Mouse (Mus musculus) NIH3T3 (cell line): ENCODE data around the gene Hoxc11.
A peak's percentile ranks its signal among the peaks of the same experiment; 100 is the strongest.

Source experiments
- DNase-seq: peaks from one replicate; pipeline ENCODE4 v3.0.0-alpha.2; 2012; ENCODE audit warnings: low read depth

Hoxc11 gene

DNA sequence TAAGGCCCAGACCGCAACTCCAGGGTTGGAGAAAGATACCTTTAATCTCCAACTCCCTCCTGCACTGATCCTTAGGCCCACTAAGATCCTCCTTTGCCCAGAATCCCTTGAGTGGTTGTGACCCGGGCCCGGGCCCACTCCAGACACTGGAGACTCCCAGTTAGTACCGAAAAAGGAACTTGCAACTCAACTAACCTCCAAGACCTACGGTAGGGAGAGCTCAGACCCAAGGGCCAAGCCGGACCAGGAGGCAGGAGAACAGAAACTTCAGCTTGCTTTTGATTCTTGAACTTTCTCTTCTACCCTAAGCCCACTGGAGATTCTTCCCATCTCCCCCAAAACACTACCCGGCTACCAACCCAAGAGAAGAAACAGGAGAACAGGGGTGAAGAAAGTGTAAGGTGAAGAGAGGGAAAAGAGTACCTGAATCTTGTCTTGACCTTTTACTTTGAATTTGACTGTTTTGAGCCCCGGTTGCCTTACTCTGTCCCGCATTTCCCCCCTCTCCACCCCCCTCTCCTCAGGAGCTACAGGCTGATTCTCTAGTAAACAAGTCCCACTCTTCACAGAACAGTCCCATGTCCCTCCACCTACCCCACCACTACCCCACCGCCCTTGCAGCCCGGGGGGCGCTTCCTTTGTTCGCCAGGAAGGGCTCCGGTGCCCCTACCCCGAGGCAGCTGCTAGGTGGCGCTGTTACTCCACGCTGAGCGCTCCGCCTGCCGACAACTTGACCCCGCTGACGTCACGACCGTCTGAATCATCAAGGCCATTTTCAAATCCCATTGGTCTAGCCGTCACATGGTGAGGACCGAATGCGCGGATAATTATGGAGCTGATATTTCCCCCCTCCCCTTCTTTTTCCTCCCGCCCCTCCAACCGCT lies 11.9 kb downstream of the Hoxc11 start:
- DNase-seq = no peak

DNA sequence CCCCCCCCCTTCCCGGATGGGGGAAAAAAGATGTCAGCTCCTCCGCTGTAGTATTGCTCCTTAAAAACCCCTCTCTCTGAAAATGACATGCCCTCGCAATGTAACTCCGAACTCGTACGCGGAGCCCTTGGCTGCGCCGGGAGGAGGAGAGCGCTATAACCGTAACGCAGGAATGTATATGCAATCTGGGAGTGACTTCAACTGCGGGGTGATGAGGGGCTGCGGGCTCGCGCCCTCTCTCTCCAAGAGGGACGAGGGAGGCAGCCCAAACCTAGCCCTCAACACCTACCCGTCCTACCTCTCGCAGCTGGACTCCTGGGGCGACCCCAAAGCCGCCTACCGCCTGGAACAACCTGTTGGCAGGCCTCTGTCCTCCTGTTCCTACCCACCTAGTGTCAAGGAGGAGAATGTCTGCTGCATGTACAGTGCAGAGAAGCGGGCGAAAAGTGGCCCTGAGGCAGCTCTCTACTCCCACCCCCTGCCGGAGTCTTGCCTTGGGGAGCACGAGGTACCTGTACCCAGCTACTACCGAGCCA lies 12.6 kb downstream of the Hoxc11 start, which contains the start of gene Hoxc10:
Gene Hoxc10 (plus strand): TSS at position 21 of the 536 bp plus-strand sequence.
- DNase-seq = no peak

DNA sequence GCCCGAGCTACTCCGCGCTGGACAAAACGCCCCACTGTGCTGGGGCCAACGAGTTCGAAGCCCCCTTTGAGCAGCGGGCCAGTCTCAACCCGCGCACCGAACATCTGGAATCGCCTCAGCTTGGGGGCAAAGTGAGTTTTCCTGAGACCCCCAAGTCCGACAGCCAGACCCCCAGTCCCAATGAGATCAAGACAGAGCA lies 13.0 kb downstream of the Hoxc11 start, which contains the start of gene Hoxc5:
Gene Hoxc5 (plus strand): TSS at position 132 of the 199 bp plus-strand sequence.
- DNase-seq = no peak

DNA sequence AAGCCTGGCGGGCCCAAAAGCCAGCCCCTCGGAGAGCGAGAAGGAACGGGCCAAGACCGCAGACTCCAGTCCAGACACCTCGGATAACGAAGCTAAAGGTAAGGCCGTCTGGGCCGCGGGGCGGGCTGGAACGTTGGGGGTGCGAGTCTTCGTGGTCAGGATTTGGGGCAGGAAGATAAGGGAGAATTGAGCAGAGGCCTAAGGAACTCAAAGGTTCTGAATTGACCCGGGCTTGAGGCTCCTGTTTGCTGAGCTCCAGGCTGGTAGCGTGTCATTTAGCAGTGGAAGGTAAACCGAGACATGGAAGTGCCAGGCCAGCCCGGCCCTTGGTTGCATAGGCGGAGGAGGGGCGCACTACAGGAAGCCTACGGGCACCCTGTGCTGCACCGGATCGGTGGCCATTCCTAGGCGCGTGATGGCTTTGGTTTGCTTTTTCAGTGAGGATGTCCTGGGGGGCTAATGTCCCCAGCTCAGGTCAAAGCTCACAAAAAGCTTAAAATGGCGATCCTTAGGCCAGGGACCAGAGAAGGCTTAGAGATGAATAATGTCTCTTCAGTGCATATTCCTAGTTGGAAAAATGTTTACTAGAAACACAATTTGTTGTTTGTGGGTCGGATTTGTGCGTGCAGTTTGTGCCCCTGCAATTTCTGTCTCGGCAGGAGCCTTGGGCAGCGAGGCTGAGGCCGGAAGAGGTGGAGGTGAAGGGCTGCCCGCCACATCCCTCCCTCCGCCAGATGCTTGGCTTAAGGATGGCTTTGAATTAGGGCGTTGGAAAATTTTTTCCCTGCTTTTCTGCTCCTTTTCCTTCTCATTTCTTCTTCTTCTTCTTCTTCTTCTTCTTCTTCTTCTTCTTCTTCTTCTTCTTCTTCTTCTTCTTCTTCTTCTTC lies 13.5 kb downstream of the Hoxc11 start:
- DNase-seq = no peak

DNA sequence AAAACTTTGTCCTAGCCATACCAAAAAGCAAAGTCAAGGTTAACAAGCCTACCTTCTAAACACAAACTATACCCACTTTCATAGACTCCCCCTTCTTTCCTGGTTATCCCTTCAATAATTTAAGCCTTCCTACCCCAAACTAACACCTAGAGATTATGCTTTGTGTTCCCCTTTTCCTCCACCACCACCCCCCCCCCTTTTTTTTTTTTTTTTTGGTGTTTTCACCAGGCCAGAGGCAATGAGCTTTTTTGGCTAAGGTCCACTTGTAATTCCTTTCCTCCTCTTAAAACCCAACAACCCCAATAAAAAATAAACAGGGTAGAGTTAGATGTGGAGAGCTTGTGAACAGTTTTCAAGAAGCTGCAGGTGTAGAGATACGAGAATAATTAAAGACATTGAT lies 15.1 kb downstream of the Hoxc11 start:
- DNase-seq = no peak

DNA sequence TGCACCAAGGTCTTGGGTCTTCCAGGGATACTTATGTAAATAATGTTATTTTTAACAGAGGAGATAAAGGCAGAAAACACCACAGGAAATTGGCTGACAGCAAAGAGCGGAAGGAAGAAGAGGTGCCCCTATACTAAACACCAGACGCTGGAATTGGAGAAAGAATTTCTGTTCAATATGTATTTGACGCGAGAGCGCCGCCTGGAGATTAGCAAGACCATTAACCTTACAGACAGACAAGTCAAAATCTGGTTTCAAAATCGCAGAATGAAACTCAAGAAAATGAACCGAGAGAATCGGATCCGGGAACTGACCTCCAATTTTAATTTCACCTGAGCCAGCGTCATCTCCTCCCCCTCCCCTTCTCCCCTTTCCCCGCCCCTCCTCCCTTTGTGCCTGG lies 16.5 kb downstream of the Hoxc11 start:
- DNase-seq = peak; percentile 86

DNA sequence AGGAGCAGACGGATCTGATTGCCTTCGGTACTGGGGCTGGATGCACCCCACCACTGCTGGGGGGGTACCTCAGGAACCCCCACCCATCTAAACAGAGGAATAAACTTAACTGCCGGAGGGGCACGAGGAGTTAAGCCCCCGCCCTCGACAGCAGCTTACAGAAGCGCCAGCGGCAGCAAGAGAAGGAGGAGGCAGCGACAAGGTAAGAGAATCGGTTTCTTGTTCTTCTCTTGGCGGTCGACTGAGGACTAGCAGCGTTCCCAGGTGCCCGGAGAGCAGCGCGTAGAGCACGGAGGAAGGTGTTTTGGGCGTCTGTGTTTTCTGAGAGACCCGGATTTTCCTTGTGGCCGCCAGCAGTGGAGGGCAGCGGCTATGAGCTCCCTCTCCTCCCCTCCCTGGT lies 18.0 kb downstream of the Hoxc11 start:
- no peak for DNase-seq

DNA sequence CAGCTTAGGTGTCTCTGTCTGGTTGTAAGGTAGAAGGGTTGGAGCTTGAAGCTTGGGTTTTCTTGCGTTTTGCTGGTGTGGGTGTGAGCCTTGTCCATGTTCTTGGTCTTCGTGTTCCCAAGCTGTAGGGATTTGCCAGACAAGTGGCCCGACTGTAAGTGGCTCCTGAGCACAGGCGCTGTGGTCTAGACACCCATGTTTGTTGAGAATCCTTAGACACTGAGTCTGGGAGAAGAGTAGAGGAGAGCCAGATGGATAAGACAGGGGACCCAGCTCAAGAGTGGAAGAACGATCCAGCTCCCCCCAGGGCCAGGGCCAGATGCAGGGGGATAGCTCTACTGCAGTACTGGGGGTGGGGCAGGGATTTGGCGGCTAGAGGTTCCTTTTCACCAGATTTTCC lies 18.5 kb downstream of the Hoxc11 start:
- DNase-seq = no peak

DNA sequence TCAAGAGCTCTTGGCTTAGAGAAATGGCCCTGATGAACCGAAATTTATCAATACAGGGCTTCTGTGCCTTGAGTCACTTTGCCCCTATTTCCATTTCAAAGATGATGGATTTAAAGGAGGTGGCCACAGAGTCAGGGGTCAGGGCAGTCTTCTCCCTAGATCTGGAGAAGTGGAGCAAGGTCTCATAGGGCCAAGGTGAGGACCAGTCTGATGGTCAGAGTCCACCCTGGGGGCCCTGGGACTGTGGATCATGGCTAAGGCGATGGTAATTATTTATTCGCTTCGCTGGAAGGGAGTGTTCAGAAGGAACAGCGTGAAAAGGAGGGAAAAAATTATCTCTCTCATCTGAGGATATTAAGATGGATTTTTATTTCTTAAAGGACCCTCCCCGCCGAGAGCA lies 20.8 kb downstream of the Hoxc11 start:
- DNase-seq = no peak

DNA sequence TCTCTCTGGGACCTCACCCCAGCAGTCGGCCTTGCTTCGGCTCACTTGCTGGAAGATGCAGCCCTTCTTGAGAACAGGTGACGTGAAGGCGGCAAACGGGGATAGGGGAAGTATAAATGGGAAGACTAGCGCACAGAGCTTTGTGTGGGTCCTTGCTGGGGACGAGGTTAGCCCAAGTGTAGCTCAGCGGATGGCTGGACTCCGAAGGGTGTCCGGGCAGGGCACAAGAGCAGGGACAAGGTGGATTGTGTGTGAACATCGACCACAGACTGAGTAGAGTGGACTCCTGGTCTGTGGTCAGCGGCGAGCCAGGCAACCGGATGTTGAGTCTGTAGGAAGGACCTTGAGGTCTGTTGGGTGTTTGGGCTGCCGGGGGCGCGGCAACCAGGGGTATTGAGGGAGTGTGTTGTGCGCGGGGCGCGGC lies 21.5 kb downstream of the Hoxc11 start:
- no peak for DNase-seq

DNA sequence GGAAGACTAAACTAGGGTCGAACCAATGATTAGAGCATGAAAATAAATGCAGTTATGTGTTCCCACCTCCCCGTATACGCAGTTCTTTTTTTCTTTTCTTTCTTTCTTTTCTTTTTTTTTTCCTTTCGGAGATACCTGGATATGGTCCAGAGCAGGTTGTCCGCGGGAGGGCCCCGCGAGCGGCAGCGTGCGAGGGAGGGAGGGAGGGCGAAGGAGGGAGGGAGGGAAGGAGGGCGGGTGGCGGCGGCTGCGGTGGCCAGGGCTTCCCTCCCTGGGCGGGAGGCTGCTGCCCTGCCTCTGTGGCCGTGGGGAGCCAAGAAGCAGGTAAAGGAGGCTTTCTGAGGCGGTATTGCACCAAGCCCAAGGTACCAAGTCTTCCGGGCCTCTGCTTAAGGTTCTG lies 21.9 kb downstream of the Hoxc11 start, which contains the start of gene Hoxc9:
Gene Hoxc9 (plus strand): TSS at position 269 of the 400 bp plus-strand sequence.
- DNase-seq = no peak

DNA sequence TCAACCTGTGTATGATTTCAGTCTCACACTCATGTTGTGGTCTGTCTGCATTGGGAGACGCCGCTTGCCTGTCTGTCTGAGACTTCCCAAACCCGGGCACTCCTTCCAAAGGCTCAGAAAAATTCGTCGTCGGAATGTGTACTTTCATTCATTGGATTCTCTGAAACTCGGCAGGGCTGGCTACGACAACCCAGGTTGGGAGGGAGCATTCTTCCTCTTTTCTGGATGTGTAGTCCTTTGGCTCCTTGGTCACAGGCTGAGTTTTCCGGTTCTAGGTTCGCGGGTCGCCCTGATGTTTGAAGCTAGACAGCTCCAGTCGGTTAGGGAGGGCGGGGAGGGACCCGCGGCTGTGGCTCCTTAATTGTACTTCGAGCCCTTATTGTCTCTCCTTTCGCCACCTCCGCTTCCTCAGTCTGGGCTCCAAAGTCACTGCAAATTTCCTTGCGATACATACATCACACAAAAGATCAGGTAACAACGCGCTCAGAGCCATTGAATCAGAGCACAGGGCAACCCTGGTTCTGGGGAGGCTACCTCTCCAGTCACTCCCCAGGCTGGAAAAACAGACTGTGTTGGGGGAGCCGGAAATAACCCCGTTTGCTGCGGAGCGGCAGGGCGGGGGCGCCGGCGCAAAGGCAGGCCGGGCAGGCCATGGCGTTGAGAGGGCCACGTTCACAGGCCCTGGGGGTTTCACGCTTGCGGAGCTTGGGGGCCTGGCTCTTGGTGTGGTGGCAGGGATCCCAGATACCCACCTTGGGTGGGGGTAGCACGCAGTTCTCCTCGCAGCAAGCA lies 22.6 kb downstream of the Hoxc11 start:
- DNase-seq = no peak

DNA sequence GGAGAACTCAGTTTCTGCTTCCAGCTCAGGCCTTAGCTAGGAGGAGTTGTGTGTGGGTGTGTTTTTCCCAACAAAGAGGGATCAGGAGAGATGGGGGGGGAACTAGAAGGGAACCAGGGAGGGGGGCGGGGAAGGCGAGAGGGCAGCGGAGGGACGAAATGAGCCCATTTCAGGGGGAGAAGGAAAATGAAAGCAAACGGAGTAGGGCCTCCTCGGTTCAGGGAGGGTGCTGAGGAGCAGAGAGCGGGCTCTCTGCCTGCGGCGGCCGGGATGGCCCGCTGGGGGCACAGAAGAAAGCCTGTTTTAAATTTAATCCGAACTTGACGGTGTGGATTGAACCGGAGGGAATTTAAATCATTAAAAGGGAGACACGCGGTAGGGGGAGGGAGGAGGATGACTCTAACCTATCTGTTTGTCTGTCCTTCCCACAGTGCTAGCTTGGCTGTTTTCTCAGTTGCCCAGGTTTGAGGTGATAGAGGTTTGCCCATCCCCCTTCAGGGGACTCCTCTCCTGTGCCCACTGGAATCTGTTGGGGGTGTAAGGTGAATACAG lies 23.3 kb downstream of the Hoxc11 start:
- DNase-seq = no peak

DNA sequence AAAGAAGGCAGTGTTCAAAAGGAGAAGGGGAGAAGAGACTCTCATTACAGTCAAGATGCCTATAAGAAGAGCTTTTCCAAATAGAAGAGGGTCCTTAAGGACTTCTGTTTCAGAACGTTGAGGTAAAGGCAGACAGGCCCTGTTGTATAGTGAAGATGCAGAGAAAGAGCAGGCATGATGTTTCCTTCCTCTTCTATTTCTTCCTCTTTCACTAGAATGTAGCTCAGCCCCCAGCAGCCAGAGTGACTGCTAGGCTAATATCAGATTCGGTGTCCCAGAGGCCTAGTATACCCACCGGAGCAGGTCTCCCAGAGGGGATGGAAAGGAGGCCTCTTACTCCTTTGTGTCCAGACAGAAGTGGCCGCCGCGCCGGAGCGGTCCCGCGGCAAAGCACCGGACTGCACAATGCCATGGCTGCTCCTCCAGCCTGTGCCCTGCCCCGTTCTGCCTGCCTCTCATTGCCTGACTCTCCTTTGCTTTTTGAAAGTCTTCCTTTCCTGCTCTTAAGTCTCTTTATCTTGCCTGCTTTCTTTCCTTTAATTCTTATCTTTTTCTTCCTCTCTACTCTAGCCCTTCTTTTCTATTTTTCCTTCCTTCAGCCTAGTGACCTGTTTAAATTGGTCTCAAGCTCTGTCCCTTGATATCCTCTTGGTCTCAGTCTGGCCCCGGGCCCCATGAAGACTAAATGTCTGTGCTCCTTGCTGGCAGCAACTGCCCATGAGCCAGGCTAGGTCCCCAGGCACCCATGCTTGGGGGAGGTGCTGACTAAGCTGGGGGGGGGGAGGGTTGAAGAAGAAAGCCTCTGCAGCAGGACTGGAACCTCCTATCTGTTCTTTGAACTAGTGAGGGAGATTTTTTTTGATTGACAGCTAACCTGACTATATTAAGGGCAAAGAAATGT lies 24.6 kb downstream of the Hoxc11 start:
- DNase-seq = no peak

DNA sequence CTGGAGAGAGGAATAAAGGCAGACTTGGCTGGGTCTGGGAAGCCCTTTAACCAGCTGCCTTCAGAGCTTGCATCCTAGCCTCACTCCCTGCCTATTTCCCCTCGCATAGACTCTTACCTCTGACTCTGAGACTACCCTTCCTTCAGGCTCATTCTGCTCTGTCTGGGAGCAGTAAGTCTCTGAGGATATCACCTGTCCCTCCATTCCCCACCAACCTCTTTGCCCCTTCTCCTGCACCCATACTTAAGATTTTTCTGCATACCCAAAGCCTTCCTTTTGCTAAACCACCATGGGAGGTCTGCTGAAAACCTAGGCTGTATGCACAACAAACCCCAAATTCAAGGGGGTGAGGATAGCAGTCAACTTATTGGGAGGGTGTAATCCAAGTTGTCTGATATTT lies 25.7 kb downstream of the Hoxc11 start:
- no peak for DNase-seq

DNA sequence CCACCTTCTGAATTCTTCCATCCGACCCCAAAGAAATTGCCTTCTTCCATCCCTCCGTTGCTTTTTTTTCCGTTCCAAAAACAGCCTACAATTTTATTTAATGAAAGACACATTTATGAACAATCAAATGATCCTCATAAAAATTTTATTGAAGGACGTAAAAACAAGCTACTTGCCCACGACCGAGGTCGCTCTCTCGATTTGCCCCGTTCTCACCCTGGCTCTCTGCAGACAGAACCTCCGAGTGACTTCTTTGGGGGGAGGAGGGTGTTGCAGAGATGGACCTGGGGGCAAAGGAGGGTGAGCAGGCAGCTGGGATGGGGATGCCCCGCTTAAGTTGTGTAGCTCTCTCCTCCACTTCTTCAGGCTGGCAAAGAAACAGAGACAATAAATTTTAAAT lies 26.1 kb downstream of the Hoxc11 start:
- DNase-seq = no peak

DNA sequence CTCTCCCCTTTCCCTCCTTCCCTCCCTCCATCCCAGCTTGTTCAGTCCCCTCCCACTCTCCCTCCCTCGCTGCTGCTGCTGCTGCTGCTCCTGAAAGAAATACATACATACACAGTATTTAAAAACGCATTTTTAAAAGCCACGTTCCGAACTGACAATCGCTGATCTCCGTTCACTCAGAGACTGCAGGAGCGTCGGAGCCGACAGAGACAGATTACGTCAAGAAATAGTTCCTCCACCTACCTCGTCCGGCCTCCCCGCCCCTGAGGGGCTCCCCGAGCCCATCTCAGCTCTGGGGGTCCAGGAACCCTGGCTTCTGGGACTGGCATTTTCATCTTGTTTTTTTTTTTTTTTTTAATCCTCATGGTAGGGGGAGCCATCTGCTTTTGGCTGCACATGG lies 26.7 kb downstream of the Hoxc11 start:
- DNase-seq = peak; percentile 22

DNA sequence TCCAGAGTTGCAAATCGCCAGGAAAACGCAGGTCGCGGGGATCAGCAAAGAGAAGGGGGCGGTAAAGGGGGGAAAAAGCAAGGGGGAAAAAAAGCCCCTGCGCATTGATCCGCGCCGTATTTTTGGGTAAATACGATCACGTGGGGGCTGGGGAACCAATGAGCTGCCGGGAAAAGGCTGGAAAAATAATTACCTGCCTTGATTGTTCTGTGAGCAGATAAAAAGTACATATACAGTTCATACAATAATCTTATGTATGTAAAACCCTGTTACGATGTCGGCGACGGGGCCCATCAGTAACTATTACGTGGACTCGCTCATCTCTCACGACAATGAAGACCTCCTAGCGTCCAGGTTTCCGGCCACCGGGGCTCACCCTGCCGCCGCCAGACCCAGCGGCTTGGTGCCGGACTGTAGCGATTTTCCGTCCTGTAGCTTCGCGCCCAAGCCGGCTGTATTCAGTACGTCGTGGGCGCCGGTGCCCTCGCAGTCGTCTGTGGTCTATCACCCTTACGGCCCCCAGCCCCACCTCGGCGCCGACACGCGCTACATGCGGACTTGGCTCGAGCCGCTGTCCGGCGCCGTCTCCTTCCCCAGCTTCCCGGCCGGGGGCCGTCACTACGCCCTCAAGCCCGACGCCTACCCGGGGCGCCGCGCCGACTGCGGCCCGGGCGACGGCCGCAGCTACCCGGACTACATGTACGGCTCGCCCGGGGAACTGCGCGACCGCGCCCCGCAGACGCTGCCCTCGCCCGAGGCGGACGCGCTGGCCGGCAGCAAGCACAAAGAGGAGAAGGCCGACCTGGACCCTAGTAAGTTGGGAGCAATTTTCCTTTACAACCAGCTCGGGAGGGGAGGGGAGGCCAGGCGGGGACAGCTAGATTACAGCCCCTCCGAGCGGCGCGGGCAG lies 27.4 kb downstream of the Hoxc11 start:
- peak; percentile 65 for DNase-seq

DNA sequence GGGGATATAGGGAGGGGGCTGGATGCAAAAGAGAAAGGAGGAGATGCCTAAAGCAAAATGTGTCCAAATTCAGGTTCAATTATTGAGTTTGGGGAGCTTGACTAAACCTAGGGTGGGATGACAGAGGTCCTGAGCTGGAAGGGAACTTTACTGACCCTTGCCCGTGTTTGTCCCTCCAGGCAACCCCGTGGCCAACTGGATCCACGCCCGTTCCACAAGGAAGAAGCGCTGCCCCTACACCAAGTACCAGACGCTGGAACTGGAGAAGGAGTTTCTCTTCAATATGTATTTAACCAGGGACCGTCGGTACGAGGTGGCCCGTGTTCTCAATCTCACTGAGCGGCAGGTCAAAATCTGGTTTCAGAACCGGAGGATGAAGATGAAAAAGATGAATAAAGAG lies 29.5 kb downstream of the Hoxc11 start:
- no peak for DNase-seq

DNA sequence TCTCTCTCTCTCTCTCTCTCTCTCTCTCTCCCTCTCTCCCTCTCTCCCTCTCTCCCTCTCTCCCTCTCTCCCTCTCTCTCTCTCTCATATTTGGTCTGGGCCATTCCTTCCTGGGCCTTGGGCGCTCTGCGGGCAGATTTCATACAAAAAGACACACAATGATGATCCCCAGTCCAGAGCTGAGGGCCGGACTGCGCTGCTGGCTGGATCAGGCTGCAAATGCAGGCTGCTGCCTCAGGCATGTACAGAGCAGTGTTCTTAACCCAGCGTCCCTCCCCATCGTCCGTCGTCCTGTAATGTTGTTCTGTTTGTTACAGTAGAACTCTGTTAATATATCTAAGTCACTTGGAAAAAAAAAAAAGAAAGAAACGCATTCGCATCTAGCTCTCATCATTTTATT lies 30.3 kb downstream of the Hoxc11 start:
- DNase-seq = no peak
